Mouse (Mus musculus) thymus, adult 2 months (tissue): ENCODE data around the gene Rab35.

Source experiments
- CTCF ChIP-seq: fragments of 200-500 bp; IDR thresholded peaks from 2 replicates; pipeline ENCODE4 v1.5.1; 2012; ENCODE audit warnings: mild to moderate bottlenecking, control low read depth, low read length, moderate library complexity, borderline replicate concordance; ENCODE audit not compliant: control insufficient read depth, poor library complexity, insufficient read depth; ENCODE audit errors: extremely low read depth
- POLR2A ChIP-seq: fragments of 200-500 bp; IDR thresholded peaks from 2 replicates; pipeline ENCODE4 v1.6.1; 2012; ENCODE audit warnings: mild to moderate bottlenecking, low read length, control low read depth, moderate library complexity; ENCODE audit not compliant: control insufficient read depth, poor library complexity, insufficient read depth; ENCODE audit errors: extremely low read depth

DNA sequence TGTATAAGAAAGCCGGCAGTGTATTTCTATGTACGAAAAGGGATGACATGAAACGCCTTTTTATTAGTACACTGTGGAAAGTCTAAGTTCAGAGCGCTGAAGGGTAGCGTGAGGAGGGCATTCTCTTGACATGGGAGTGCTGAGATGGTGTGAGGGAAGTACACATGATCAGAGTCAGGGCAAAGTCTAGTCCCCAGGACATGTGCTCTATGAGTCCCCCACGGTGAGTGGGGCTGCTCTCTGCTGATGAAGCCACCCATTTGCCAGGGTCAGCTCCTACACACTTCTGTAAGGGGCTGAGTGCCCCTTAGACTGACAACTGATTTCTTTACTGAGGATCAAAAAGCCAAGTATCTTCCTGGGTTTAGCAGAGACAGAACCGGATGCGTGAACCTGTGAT is 35.5 kb downstream of the Rab35 start:
- TF ChIP-seq POLR2A (no peak), CTCF (no peak)
